Mouse (Mus musculus) Muller cell, postnatal 12 days (primary cell): Measurements from ENCODE around the gene Ces2b.
"Not testable (repeated sequence)": the region's sequence is repeated elsewhere in the genome, so short reads cannot be mapped to it uniquely, and the experiment has no call there.

Experiments
- DNase-seq: peaks from one replicate; pipeline ENCODE4 v3.0.0-alpha.2; 2015; ENCODE audit errors: inconsistent ontology term

The Ces2b gene

GRCm38 (mm10) chr8:104831440-104831839 is at the start of gene Ces2b:
Gene Ces2b (plus strand): TSS chr8:104831572.
- DNase-seq = no peak

GRCm38 (mm10) chr8:104787049-104787448 is 44.3 kb upstream of the Ces2b start:
- peak; percentile 83 for DNase-seq

GRCm38 (mm10) chr8:104788929-104789328 is 42.4 kb upstream of the Ces2b start:
- no peak for DNase-seq

GRCm38 (mm10) chr8:104789886-104790680 is 41.3 kb upstream of the Ces2b start:
- no peak for DNase-seq

- DNase-seq = no peak
Measured at GRCm38 (mm10) chr8:104799385-104799784, 32.0 kb upstream of the Ces2b start.

GRCm38 (mm10) chr8:104806127-104806526 is 25.2 kb upstream of the Ces2b start:
- DNase-seq = no peak

GRCm38 (mm10) chr8:104808542-104809413 is 22.6 kb upstream of the Ces2b start:
- no peak for DNase-seq

GRCm38 (mm10) chr8:104809436-104809835 is 21.9 kb upstream of the Ces2b start:
- DNase-seq = no peak

- DNase-seq = no peak
Measured at GRCm38 (mm10) chr8:104826912-104827311, 4.5 kb upstream of the Ces2b start.

- no peak for DNase-seq
Measured at GRCm38 (mm10) chr8:104828221-104828620, 3.2 kb upstream of the Ces2b start.

GRCm38 (mm10) chr8:104841360-104842078 is 10.1 kb downstream of the Ces2b start:
- no peak for DNase-seq

GRCm38 (mm10) chr8:104846831-104847230 is 15.5 kb downstream of the Ces2b start, which contains the start of gene Ces2c:
Gene Ces2c (plus strand): TSS chr8:104847068.
- DNase-seq = no peak

- no peak for DNase-seq
Measured at GRCm38 (mm10) chr8:104847741-104848462, 16.5 kb downstream of the Ces2b start.

GRCm38 (mm10) chr8:104866844-104867531 is 35.6 kb downstream of the Ces2b start:
- not testable (repeated sequence) for DNase-seq

- DNase-seq = not testable (repeated sequence)
Measured at GRCm38 (mm10) chr8:104868876-104869275, 37.5 kb downstream of the Ces2b start.

- DNase-seq = not testable (repeated sequence)
Measured at GRCm38 (mm10) chr8:104886223-104886926, 55.0 kb downstream of the Ces2b start.
